In the genomic region with DNA sequence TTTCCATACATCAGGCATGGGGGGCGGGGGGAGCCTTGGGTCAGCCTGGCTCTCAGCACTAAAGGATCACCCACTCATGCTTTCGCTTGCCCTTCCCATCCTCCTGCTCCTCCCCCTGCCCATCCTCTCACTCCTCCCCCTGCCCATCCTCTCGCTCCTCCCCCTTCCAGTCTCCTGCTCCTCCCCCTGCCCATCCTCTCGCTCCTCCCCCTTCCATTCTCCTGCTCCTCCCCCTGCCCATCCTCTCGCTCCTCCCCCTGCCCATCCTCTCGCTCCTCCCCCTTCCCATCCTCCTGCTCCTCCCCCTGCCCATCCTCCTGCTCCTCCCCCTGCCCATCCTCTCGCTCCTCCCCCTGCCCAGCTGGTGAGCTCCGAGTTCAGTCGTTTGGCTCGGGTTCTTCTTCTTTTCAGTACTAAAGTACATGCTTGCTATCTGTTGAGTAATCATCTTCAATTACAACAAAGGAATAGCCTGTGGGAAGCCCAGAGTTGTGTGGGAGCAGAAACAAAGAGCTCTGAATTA, we compare ENCODE assay signal across 8 mouse cellular contexts. TPM values are rescaled to one million over a fixed set of nuclear protein-coding genes. Genes with fewer than 3 reads are reported as not detected.
DNase-seq lines count a peak whose midpoint lies in the region; ATAC-seq and TF ChIP-seq lines count a peak whose summit lies in the region.

No protein-coding gene starts in this region.

- H3K36me3 ChIP-seq in intestine, embryonic 15.5 days = no peaks in the 10 kb centered on the region
- H3K36me3 ChIP-seq in liver, adult 2 months (ENCODE audit: control insufficient read depth, insufficient read depth, low read length) = no peaks in the 10 kb centered on the region
- H3K36me3 ChIP-seq in midbrain, postnatal 0 days (ENCODE audit: insufficient read depth, low read length) = no peaks in the 10 kb centered on the region
- no peaks in the 10 kb centered on the region for H3K36me3 ChIP-seq in stomach, embryonic 14.5 days (ENCODE audit: control insufficient read depth, insufficient read depth, low read length)

- H3K4me3 ChIP-seq in intestine, embryonic 15.5 days (replicated peaks) = peak overlapping the region; percentile 10; the same call in 1 of the 2 replicates
- no peak overlapping the region for H3K4me3 ChIP-seq in liver, adult 2 months (ENCODE audit: insufficient read depth, low read depth, low read length)
- peak overlapping the region; percentile 10; the same call in 1 of the 2 replicates for H3K4me3 ChIP-seq in midbrain, postnatal 0 days (ENCODE audit: low read depth, low read length)
- no peak overlapping the region for H3K4me3 ChIP-seq in stomach, embryonic 14.5 days (ENCODE audit: low read depth, low read length)

- 0 out of 2 replicates have a peak, but pooled peaks cover 5% of the 10 kb centered on the region for H3K4me1 ChIP-seq in intestine, embryonic 15.5 days (replicated peaks)
- H3K4me1 ChIP-seq in liver, adult 2 months (ENCODE audit: control insufficient read depth, insufficient read depth, low read length) = peaks cover 3% of the 10 kb centered on the region
- no peaks in the 10 kb centered on the region for H3K4me1 ChIP-seq in midbrain, postnatal 0 days (ENCODE audit: insufficient read depth, low read length)
- H3K4me1 ChIP-seq in stomach, embryonic 14.5 days (ENCODE audit: control insufficient read depth, insufficient read depth, low read length) = no peaks in the 10 kb centered on the region

- H3K9ac ChIP-seq in intestine, embryonic 15.5 days = no peak overlapping the region
- no peak overlapping the region for H3K9ac ChIP-seq in liver, adult 2 months (ENCODE audit: low read depth, low read length)
- no peak overlapping the region for H3K9ac ChIP-seq in midbrain, postnatal 0 days (replicated peaks; ENCODE audit: low read length, poor library complexity, severe bottlenecking)
- H3K9ac ChIP-seq in stomach, embryonic 14.5 days (replicated peaks; ENCODE audit: low read depth, low read length) = no peak overlapping the region

- H3K27me3 ChIP-seq in intestine, embryonic 15.5 days (replicated peaks) = no peaks in the 10 kb centered on the region
- H3K27me3 ChIP-seq in liver, adult 2 months (ENCODE audit: control insufficient read depth, insufficient read depth, low read length) = no peaks in the 10 kb centered on the region
- H3K27me3 ChIP-seq in midbrain, postnatal 0 days (ENCODE audit: insufficient read depth, low read length) = no peaks in the 10 kb centered on the region
- H3K27me3 ChIP-seq in stomach, embryonic 14.5 days (ENCODE audit: control insufficient read depth, insufficient read depth, low read length) = no peaks in the 10 kb centered on the region

- ATAC-seq in intestine, embryonic 15.5 days = peak; percentile 66
- ATAC-seq in midbrain, postnatal 0 days (ENCODE audit: low FRiP score) = no peak
- ATAC-seq in stomach, embryonic 14.5 days (ENCODE audit: insufficient number of reproducible peaks, insufficient read depth, low FRiP score, low read depth) = peak; percentile 56; the same call in 1 of the 2 replicates

- H3K79me2 ChIP-seq in liver, adult 2 months (ENCODE audit: control insufficient read depth, insufficient read depth, low read length) = no peaks in the 10 kb centered on the region

- H3K9me3 ChIP-seq in intestine, embryonic 15.5 days = no peaks in the 10 kb centered on the region
- H3K9me3 ChIP-seq in midbrain, postnatal 0 days (ENCODE audit: low read length) = no peaks in the 10 kb centered on the region
- H3K9me3 ChIP-seq in stomach, embryonic 14.5 days (ENCODE audit: control insufficient read depth, low read depth, low read length) = no peaks in the 10 kb centered on the region

- TF ChIP-seq POLR2A in liver, adult 2 months (IDR thresholded peaks at IDR 0.05; ENCODE audit: extremely low read depth, insufficient read depth, low read length) = no peak

- TF ChIP-seq CTCF in liver, adult 2 months (IDR thresholded peaks at IDR 0.05; ENCODE audit: low read depth, low read length) = no peak
- TF ChIP-seq CTCF in midbrain, postnatal 0 days (IDR thresholded peaks at IDR 0.05) = no peak

- WGBS in intestine, embryonic 15.5 days = 3% methylated on average over 7 of the region's 10 CpGs
- WGBS in liver, adult 2 months = 3% methylated on average over 6 of the region's 10 CpGs
- 3% methylated on average over 7 of the region's 10 CpGs for WGBS in midbrain, postnatal 0 days
- 3% methylated on average over 8 of the region's 10 CpGs for WGBS in stomach, embryonic 14.5 days

- peak; percentile 16 to 28 for DNase-seq in cerebellum, postnatal 36 days
- no peak for DNase-seq in cerebellum, adult 11-12 months
- peak; percentile 83 for DNase-seq in embryo, embryonic 11 days
- peak; percentile 50 to 71 for DNase-seq in gastrocnemius, postnatal 4 days (ENCODE audit: low spot score in 2 of 2)
- peak; percentile 89 for DNase-seq in liver, adult 2 months (ENCODE audit: extremely low read depth, low read depth, low spot score)
- DNase-seq in midbrain, postnatal 0 days (ENCODE audit: low spot score) = peak; percentile 48

- H3K4me2 ChIP-seq in intestine, embryonic 15.5 days (replicated peaks) = peak overlapping the region; percentile 56
- H3K4me2 ChIP-seq in midbrain, postnatal 0 days (ENCODE audit: low read depth, low read length, poor library complexity, severe bottlenecking) = peak overlapping the region; percentile 33
- H3K4me2 ChIP-seq in stomach, embryonic 14.5 days (replicated peaks; ENCODE audit: low read depth, low read length) = peak overlapping the region; percentile 35

- H3K27ac ChIP-seq in intestine, embryonic 15.5 days = peak overlapping the region; percentile 58
- no peak overlapping the region for H3K27ac ChIP-seq in liver, adult 2 months (replicated peaks; ENCODE audit: insufficient read depth, low read depth, low read length)
- H3K27ac ChIP-seq in midbrain, postnatal 0 days (ENCODE audit: low read depth, low read length) = no peak overlapping the region
- peak overlapping the region; percentile 63 for H3K27ac ChIP-seq in stomach, embryonic 14.5 days (ENCODE audit: low read length)

RNA-seq across cellular contexts. Expression of a gene that starts 8.0 kb away (rescaled TPM):
- 10 to 100 TPM; 55.6 to 59.3 TPM for total RNA-seq in gastrocnemius, postnatal 4 days (2021)
- polyA plus RNA-seq in intestine, embryonic 15.5 days (2015; fragmentation: Nextera tagmentation; extraction: Ambion mirVana) = 119 and 121 TPM in 2 replicates
- total RNA-seq in liver, adult 2 months (2014; rRNA removed) = 8.9 and 10.8 TPM in 2 replicates
- 12.3 and 15.0 TPM in 2 replicates for polyA plus RNA-seq in liver, adult 2 months (2012; rRNA removed)
- total RNA-seq in midbrain, postnatal 0 days (2014; rRNA removed) = 223 and 225 TPM in 2 replicates
- 207 and 222 TPM in 2 replicates for polyA plus RNA-seq in midbrain, postnatal 0 days (2015; fragmentation: Nextera tagmentation; extraction: Ambion mirVana)
- 141 and 145 TPM in 2 replicates for polyA plus RNA-seq in stomach, embryonic 14.5 days (2014; fragmentation: Nextera tagmentation; extraction: Ambion mirVana)

RNA-seq across cellular contexts. Expression of a gene that starts 35.1 kb away (rescaled TPM):
- 10 to 100 TPM; 32.6 to 34.5 TPM for total RNA-seq in gastrocnemius, postnatal 4 days (2021)
- polyA plus RNA-seq in intestine, embryonic 15.5 days (2015; fragmentation: Nextera tagmentation; extraction: Ambion mirVana) = 35.0 and 42.6 TPM in 2 replicates
- total RNA-seq in liver, adult 2 months (2014; rRNA removed) = 7.9 and 8.6 TPM in 2 replicates
- 15.8 and 27.9 TPM in 2 replicates for polyA plus RNA-seq in liver, adult 2 months (2012; rRNA removed)
- 95.5 and 97.9 TPM in 2 replicates for total RNA-seq in midbrain, postnatal 0 days (2014; rRNA removed)
- polyA plus RNA-seq in midbrain, postnatal 0 days (2015; fragmentation: Nextera tagmentation; extraction: Ambion mirVana) = 99.6 and 107 TPM in 2 replicates
- 57.3 and 57.5 TPM in 2 replicates for polyA plus RNA-seq in stomach, embryonic 14.5 days (2014; fragmentation: Nextera tagmentation; extraction: Ambion mirVana)

RNA-seq across cellular contexts. Expression of a gene that starts 35.1 kb away (rescaled TPM):
- total RNA-seq in gastrocnemius, postnatal 4 days (2021) = under 1 TPM; 0.10 to 0.13 TPM
- 0.45 and 1.00 TPM in 2 replicates for polyA plus RNA-seq in intestine, embryonic 15.5 days (2015; fragmentation: Nextera tagmentation; extraction: Ambion mirVana)
- total RNA-seq in liver, adult 2 months (2014; rRNA removed) = 0.09 TPM in 1 of 2 replicates, not detected in the other
- polyA plus RNA-seq in liver, adult 2 months (2012; rRNA removed) = 0.06 TPM in 1 of 2 replicates, not detected in the other
- 1.6 and 3.6 TPM in 2 replicates for total RNA-seq in midbrain, postnatal 0 days (2014; rRNA removed)
- polyA plus RNA-seq in midbrain, postnatal 0 days (2015; fragmentation: Nextera tagmentation; extraction: Ambion mirVana) = 0.60 and 0.67 TPM in 2 replicates
- 0.73 and 1.7 TPM in 2 replicates for polyA plus RNA-seq in stomach, embryonic 14.5 days (2014; fragmentation: Nextera tagmentation; extraction: Ambion mirVana)

RNA-seq across cellular contexts. Expression of a gene that starts 35.9 kb away (rescaled TPM):
- not detected for total RNA-seq in gastrocnemius, postnatal 4 days (2021)
- 0.18 TPM in 1 of 2 replicates, not detected in the other for polyA plus RNA-seq in intestine, embryonic 15.5 days (2015; fragmentation: Nextera tagmentation; extraction: Ambion mirVana)
- under 0.01 TPM in 1 of 2 replicates, not detected in the other for total RNA-seq in liver, adult 2 months (2014; rRNA removed)
- polyA plus RNA-seq in liver, adult 2 months (2012; rRNA removed) = 0.02 TPM in 1 of 2 replicates, not detected in the other
- total RNA-seq in midbrain, postnatal 0 days (2014; rRNA removed) = 0.38 and 2.3 TPM in 2 replicates
- polyA plus RNA-seq in midbrain, postnatal 0 days (2015; fragmentation: Nextera tagmentation; extraction: Ambion mirVana) = 1.4 and 1.6 TPM in 2 replicates
- 0.13 TPM in 1 of 2 replicates, not detected in the other for polyA plus RNA-seq in stomach, embryonic 14.5 days (2014; fragmentation: Nextera tagmentation; extraction: Ambion mirVana)

Comparison
In these comparisons a context has a peak if more than half of its experiments do, and no peak if none do; other contexts are left out.
1. H3K27ac ChIP-seq: peak in intestine, embryonic 15.5 days (single experiment) and stomach, embryonic 14.5 days (single experiment); none in liver, adult 2 months (single experiment) and midbrain, postnatal 0 days (single experiment).
2. H3K4me3 ChIP-seq: peak in intestine, embryonic 15.5 days (single experiment) and midbrain, postnatal 0 days (single experiment); none in liver, adult 2 months (single experiment) and stomach, embryonic 14.5 days (single experiment).
3. Peak in every context shown above with its lines, with median percentiles within 50 percentile points of each other: H3K4me2 ChIP-seq.